Mouse (Mus musculus) mouse embryonic stem cell (cell line): ENCODE data around the gene Epm2aip1.

Source experiments
- in situ Hi-C, 2 experiments: fragments of 300-500 bp; cut with MboI; formaldehyde crosslinking; loops; 1 replicate in 1 of 2; 3 replicates in 1 of 2; pipeline ENCODE4 v1.14.3; 2019 to 2020; ENCODE audit warnings: low sequenced_read_pairs in 2 of 2, low pct_unique_long_range_greater_than_20kb in 1 of 2, mixed read lengths in 1 of 2; ENCODE audit not compliant: unreplicated experiment in 1 of 2

Gene Epm2aip1

DNA sequence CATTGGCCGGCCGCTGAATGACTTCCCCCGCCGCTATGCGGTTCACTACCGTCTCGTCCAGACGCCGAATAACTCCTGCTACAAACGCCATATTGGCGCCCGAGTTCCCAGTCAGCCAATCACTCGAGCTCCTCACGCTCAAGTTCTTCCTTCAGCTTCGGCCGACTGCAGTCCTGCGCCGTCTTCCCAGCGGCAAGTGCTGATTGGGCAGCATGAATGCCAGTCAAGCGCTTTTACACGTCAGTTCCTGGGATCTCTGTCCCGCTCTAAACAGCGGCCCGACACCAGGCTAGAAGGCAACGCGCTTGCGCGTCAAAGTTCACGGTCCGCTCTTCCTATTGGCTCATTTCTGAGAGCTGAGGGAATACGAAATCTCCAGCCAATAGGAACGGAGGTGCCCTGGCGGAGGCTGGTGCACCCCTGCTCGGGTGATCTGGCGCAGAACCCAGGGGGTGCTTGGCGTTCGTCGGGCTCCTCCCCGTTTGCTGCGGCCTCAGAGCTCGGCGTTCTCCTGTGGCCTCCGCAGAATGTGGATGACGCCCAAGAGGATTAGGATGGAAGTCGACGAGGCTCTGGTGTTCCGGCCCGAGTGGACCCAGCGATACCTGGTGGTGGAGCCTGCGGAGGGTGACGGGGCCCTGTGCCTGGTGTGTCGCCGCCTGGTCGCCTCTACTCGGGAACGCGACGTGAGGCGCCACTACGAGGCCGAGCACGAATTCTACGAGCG, at the start of gene Epm2aip1, which contains the start of gene Mlh1:
Gene Epm2aip1, plus strand, starts transcription at position 496 of the 727 bp plus-strand sequence.
Gene Mlh1, minus strand, starts transcription at position 358 of the 727 bp plus-strand sequence.
- in situ Hi-C loops: no loop called here

- in situ Hi-C loops: no loop called here
Observed at GRCm38 (mm10) chr9:111223406-111223805, 48.3 kb upstream of the Epm2aip1 start.

- in situ Hi-C loops: no loop called here
Observed at GRCm38 (mm10) chr9:111228446-111228845, 43.3 kb upstream of the Epm2aip1 start.

DNA sequence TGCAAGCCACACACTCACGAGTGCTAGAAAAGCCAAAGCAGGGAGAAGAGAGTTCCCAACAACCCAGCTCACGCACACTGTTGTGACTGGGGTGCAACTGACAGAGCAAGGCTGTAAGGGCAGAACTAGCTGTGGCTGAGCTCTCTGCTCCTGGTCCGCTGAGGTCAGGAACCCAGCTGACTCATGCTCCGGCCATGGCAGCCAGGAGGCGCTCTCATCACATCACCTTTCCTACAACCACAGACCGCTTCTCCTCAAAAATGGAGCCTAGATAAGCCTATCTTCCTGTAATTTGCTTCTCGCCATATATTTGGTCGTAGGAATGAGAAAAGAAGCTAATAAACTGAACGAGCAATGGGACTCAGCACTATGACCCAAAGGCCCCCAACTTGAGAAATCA, 37.0 kb upstream of the Epm2aip1 start:
- in situ Hi-C loops: no loop called here

- in situ Hi-C loops: no loop called here
Observed at GRCm38 (mm10) chr9:111237726-111238125, 34.0 kb upstream of the Epm2aip1 start.

- in situ Hi-C loops: no loop called here
Observed at GRCm38 (mm10) chr9:111239821-111240220, 31.9 kb upstream of the Epm2aip1 start.

DNA sequence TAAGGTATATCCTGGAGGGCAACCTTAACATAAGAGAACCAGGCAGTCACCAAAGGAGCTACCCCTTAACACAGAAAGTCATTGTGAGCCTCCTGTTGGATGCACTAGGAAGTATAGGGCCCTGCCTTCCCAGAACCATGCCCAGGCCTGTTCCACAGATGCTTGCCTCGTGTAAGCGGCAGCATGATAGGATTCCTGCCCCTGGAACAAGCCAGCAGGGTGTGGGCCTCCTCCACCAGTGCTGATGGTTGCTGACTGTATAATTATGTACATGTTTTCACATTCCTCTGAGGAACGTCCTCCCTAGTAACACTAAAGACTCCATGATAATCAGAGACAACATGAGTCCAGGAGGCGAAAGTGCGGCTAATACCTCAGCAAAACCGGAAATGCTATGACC, 28.3 kb upstream of the Epm2aip1 start:
- in situ Hi-C loops: no loop called here

- in situ Hi-C loops: no loop called here
Observed at GRCm38 (mm10) chr9:111245546-111245945, 26.2 kb upstream of the Epm2aip1 start.

GRCm38 (mm10) chr9:111247682-111248246, 24.0 kb upstream of the Epm2aip1 start:
- in situ Hi-C loops: no loop called here

GRCm38 (mm10) chr9:111252161-111252869, 19.4 kb upstream of the Epm2aip1 start:
- in situ Hi-C loops: no loop called here

DNA sequence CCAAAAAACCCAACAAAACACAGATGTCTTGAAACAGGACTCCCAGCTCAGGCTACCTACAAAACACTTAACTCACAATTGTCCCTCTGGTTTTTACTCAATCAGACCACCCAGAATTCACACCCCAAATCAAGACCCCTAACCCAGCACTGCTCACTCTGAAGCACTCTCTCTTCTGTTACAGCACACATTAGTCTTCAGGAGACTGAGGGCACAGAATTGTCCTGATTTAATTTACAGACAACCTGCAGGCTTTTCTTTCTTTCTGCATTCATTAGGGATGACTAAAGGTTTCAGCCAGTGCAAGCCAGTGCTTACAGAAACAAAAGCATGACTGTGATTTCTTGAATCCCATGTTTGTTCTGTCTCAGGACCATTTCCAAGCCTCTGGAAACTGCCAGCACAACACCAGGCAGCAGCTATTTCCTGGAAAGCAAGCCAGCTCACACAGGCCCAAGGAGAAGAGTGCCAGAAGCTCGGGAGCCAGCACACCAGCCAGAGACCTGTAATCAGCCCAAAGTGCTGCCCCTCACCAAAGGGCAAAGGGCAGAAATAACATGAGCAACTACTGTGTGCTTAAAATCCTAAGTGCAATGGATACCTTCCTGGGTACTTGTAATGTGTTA, 11.3 kb upstream of the Epm2aip1 start:
- in situ Hi-C loops: no loop called here

DNA sequence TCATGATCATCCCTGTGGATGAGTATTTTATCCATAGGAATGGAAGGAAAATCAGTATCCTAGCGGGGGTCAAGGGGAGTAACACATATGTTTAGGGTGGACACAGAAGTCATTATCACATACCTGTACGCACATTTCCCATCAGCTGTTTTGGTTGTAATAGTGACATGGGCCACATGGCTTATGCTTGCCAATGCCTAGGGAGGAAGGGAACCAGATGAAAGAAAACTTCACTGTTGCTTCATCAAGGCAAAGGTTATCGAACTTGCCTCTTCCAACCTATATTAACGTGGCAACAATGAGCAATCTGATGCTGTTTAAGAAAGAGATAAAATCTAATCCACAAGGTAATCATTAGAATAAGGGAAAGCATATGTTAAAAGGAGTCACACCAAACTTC, 10.4 kb upstream of the Epm2aip1 start:
- in situ Hi-C loops: no loop called here

GRCm38 (mm10) chr9:111267998-111268397, 3.7 kb upstream of the Epm2aip1 start:
- in situ Hi-C loops: no loop called here

DNA sequence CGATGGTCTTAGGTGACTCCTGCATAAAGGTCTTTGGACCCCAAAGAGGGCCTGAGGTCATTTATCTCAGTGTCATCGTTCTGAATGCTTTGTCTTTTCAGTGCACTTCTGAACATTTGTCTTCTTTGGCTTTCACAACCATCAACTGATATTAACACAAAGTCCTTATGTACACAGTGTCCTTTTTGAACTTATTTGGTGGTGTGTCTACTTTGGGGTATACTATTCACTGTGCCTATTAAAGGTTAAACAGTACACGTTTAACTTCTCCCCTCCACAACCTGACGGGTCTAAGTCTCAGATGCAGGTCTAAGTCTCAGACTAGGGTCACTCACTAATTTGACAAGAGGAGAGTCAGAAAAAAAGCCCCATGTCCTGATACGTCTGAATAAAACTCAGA, 1.1 kb upstream of the Epm2aip1 start:
- in situ Hi-C loops: no loop called here

DNA sequence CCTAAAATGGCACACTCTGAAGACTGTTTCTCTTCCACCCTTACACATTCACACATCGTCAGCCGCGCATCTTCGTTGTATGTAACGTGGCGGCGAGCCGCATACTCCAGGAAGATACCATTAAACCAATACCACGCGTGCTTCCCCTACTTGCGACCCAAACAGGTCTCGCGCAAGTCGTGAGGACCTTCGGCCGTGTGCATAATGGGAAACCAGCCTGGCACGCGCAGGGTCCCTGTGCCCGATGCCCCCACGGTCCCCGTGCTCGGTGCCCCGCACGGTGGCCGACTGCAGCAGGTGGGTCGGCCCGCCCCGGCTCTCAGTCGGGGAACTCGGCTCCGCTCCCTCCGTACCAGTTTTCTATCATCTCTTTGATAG, 684 bp upstream of the Epm2aip1 start:
- in situ Hi-C loops: no loop called here

DNA sequence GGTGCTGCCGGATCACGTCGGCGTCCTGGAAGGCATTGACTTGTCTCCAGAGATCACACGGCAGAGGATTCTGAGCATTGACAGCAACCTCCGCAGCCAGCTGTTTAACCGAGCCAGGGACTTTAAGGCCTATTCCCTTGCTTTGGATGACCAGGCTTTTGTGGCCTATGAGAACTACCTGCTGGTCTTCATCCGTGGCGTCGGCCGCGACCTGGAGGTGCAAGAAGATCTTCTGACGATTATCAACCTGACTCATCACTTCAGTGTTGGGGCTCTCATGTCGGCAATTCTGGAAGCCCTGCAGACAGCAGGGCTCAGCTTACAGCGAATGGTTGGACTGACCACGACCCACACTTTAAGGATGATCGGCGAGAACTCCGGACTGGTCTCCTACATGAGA, 627 bp downstream of the Epm2aip1 start:
- in situ Hi-C loops: no loop called here

GRCm38 (mm10) chr9:111272996-111273785, 1.5 kb downstream of the Epm2aip1 start:
- in situ Hi-C loops: no loop called here

- in situ Hi-C loops: no loop called here
Observed at GRCm38 (mm10) chr9:111273958-111274357, 2.2 kb downstream of the Epm2aip1 start.

GRCm38 (mm10) chr9:111275156-111275555, 3.4 kb downstream of the Epm2aip1 start:
- in situ Hi-C loops: no loop called here
